Comparison of ENCODE assay signal across 26 mouse cellular contexts in genomic region chr2:167947251-167947650, GRCm38 (mm10). TPM values are rescaled to one million over a fixed set of nuclear protein-coding genes. Genes with fewer than 3 reads are reported as not detected.
A peak's percentile ranks its signal among the peaks of the same experiment; 100 is the strongest.
DNase-seq lines count a peak whose midpoint lies in the region; ATAC-seq lines count a peak whose summit lies in the region.
"Had no signal": no experiment of that assay in that cellular context is flagged by ENCODE, and none has a peak within 500 bp of the region (broad histone marks: within the 10 kb centered on the region; RNA-seq: fewer than 3 reads in every experiment).

No protein-coding gene starts in this region.

- H3K9ac ChIP-seq in embryonic facial prominence, embryonic 15.5 days: no peak overlapping the region
- H3K9ac ChIP-seq in lung, embryonic 16.5 days (ENCODE audit: low read length): no peak overlapping the region
- H3K9ac ChIP-seq in liver, embryonic 15.5 days: no peak overlapping the region
- no peak overlapping the region for H3K9ac ChIP-seq in stomach, embryonic 15.5 days
- H3K9ac ChIP-seq in midbrain, embryonic 13.5 days (replicated peaks): no peak overlapping the region
- H3K9ac ChIP-seq: embryonic facial prominence, embryonic 12.5 days; forebrain, embryonic 13.5 days had no signal

- no peaks in the 10 kb centered on the region for H3K27me3 ChIP-seq in embryonic facial prominence, embryonic 15.5 days
- no peaks in the 10 kb centered on the region for H3K27me3 ChIP-seq in embryonic facial prominence, embryonic 10.5 days (replicated peaks; ENCODE audit: low read depth, poor library complexity, severe bottlenecking)
- no peaks in the 10 kb centered on the region for H3K27me3 ChIP-seq in lung, embryonic 16.5 days (ENCODE audit: control insufficient read depth, insufficient read depth, low read depth, low read length)
- no peaks in the 10 kb centered on the region for H3K27me3 ChIP-seq in liver, embryonic 15.5 days
- no peaks in the 10 kb centered on the region for H3K27me3 ChIP-seq in stomach, embryonic 15.5 days (replicated peaks)
- no peaks in the 10 kb centered on the region for H3K27me3 ChIP-seq in midbrain, embryonic 13.5 days
- H3K27me3 ChIP-seq: embryonic facial prominence, embryonic 12.5 days; forebrain, embryonic 13.5 days; heart, embryonic 13.5 days had no signal

- H3K9me3 ChIP-seq in embryonic facial prominence, embryonic 15.5 days (replicated peaks): no peaks in the 10 kb centered on the region
- H3K9me3 ChIP-seq in embryonic facial prominence, embryonic 10.5 days: no peaks in the 10 kb centered on the region
- no peaks in the 10 kb centered on the region for H3K9me3 ChIP-seq in lung, embryonic 16.5 days (ENCODE audit: control insufficient read depth, low read length)
- H3K9me3 ChIP-seq in liver, embryonic 15.5 days (replicated peaks): no peaks in the 10 kb centered on the region
- no peaks in the 10 kb centered on the region for H3K9me3 ChIP-seq in stomach, embryonic 15.5 days
- H3K9me3 ChIP-seq in midbrain, embryonic 13.5 days: no peaks in the 10 kb centered on the region
- H3K9me3 ChIP-seq: embryonic facial prominence, embryonic 12.5 days; forebrain, embryonic 13.5 days; heart, embryonic 13.5 days; limb, embryonic 10.5 days had no signal

- H3K27ac ChIP-seq in embryonic facial prominence, embryonic 15.5 days (replicated peaks): 0 out of 2 replicates have a peak overlapping the region, but pooled peaks have one; percentile 39
- H3K27ac ChIP-seq in embryonic facial prominence, embryonic 10.5 days (replicated peaks): no peak overlapping the region
- peak overlapping the region; percentile 71 for H3K27ac ChIP-seq in lung, embryonic 16.5 days (ENCODE audit: low read length)
- H3K27ac ChIP-seq in liver, embryonic 15.5 days (replicated peaks): 0 out of 2 replicates have a peak overlapping the region, but pooled peaks have one; percentile 2
- peak overlapping the region; percentile 72; the same call in 1 of the 2 replicates for H3K27ac ChIP-seq in stomach, embryonic 15.5 days
- no peak overlapping the region for H3K27ac ChIP-seq in midbrain, embryonic 13.5 days
- H3K27ac ChIP-seq: embryonic facial prominence, embryonic 12.5 days; forebrain, embryonic 13.5 days; heart, adult 2 months; heart, embryonic 13.5 days; hindbrain, postnatal 0 days; limb, embryonic 10.5 days had no signal

- ATAC-seq in embryonic facial prominence, embryonic 15.5 days (ENCODE audit: insufficient number of reproducible peaks, low FRiP score, low TSS enrichment, low read depth): no peak
- ATAC-seq in lung, embryonic 16.5 days (ENCODE audit: low read depth): no peak
- ATAC-seq in liver, embryonic 15.5 days (ENCODE audit: insufficient read depth): peak; percentile 32; the same call in 1 of the 2 replicates
- peak; percentile 38; the same call in 1 of the 2 replicates for ATAC-seq in stomach, embryonic 15.5 days (ENCODE audit: insufficient read depth, low FRiP score, low read depth)
- ATAC-seq in midbrain, embryonic 13.5 days: no peak
- ATAC-seq: forebrain, embryonic 13.5 days; hindbrain, postnatal 0 days had no signal

- H3K36me3 ChIP-seq in embryonic facial prominence, embryonic 15.5 days: no peaks in the 10 kb centered on the region
- H3K36me3 ChIP-seq in embryonic facial prominence, embryonic 10.5 days (replicated peaks): peaks cover under 1% of the 10 kb centered on the region; the same call in 1 of the 2 replicates
- H3K36me3 ChIP-seq in lung, embryonic 16.5 days (ENCODE audit: control insufficient read depth, insufficient read depth, low read length): no peaks in the 10 kb centered on the region
- no peaks in the 10 kb centered on the region for H3K36me3 ChIP-seq in liver, embryonic 15.5 days (replicated peaks)
- no peaks in the 10 kb centered on the region for H3K36me3 ChIP-seq in stomach, embryonic 15.5 days
- H3K36me3 ChIP-seq in midbrain, embryonic 13.5 days: no peaks in the 10 kb centered on the region
- H3K36me3 ChIP-seq: embryonic facial prominence, embryonic 12.5 days; heart, embryonic 13.5 days had no signal

- H3K4me3 ChIP-seq in embryonic facial prominence, embryonic 15.5 days (replicated peaks): no peak overlapping the region
- no peak overlapping the region for H3K4me3 ChIP-seq in embryonic facial prominence, embryonic 10.5 days
- no peak overlapping the region for H3K4me3 ChIP-seq in lung, embryonic 16.5 days (ENCODE audit: low read length)
- no peak overlapping the region for H3K4me3 ChIP-seq in liver, embryonic 15.5 days (replicated peaks)
- H3K4me3 ChIP-seq in stomach, embryonic 15.5 days (replicated peaks): no peak overlapping the region
- no peak overlapping the region for H3K4me3 ChIP-seq in midbrain, embryonic 13.5 days (replicated peaks)
- H3K4me3 ChIP-seq: embryonic facial prominence, embryonic 12.5 days; forebrain, embryonic 13.5 days; heart, adult 2 months; heart, embryonic 13.5 days; limb, embryonic 10.5 days had no signal

- no peak for DNase-seq in embryonic facial prominence, embryonic 10.5 days (ENCODE audit: low spot score)
- no peak for DNase-seq in lung, adult 18-20 months
- DNase-seq in T-cell, adult 2 months (ENCODE audit: low spot score): no peak
- DNase-seq: cerebellum, adult 11-12 months; cerebellum, postnatal 14 days; gastrocnemius, postnatal 36 days; heart, adult 2 months; heart, postnatal 14 days; kidney, adult 8-10 months; kidney, postnatal 10 days; retina, postnatal 1 day; right cerebral cortex, postnatal 25 days; spleen, adult 18-20 months; thymus, adult 18-20 months; thymus, postnatal 36 days had no signal

- no peak overlapping the region for H3K4me2 ChIP-seq in embryonic facial prominence, embryonic 15.5 days (replicated peaks)
- no peak overlapping the region for H3K4me2 ChIP-seq in lung, embryonic 16.5 days (ENCODE audit: low read depth, low read length)
- H3K4me2 ChIP-seq in liver, embryonic 15.5 days: peak overlapping the region; percentile 9; the same call in 1 of the 2 replicates
- H3K4me2 ChIP-seq in stomach, embryonic 15.5 days: no peak overlapping the region
- H3K4me2 ChIP-seq in midbrain, embryonic 13.5 days (replicated peaks): no peak overlapping the region
- H3K4me2 ChIP-seq: embryonic facial prominence, embryonic 12.5 days; forebrain, embryonic 13.5 days; heart, embryonic 13.5 days; midbrain, embryonic 11.5 days had no signal

- WGBS in embryonic facial prominence, embryonic 15.5 days: 72% methylated on average over 3 of the region's 3 CpGs
- WGBS in embryonic facial prominence, embryonic 10.5 days: 80% methylated on average over 3 of the region's 3 CpGs
- WGBS in lung, embryonic 16.5 days: 58% methylated on average over 3 of the region's 3 CpGs
- 31% methylated on average over 3 of the region's 3 CpGs for WGBS in liver, embryonic 15.5 days (ENCODE audit: insufficient replicate concordance)
- WGBS in stomach, embryonic 15.5 days: 68% methylated on average over 3 of the region's 3 CpGs
- 85% methylated on average over 3 of the region's 3 CpGs for WGBS in midbrain, embryonic 13.5 days

- peaks cover 71% of the 10 kb centered on the region for H3K4me1 ChIP-seq in embryonic facial prominence, embryonic 15.5 days
- peaks cover 56% of the 10 kb centered on the region for H3K4me1 ChIP-seq in embryonic facial prominence, embryonic 10.5 days
- H3K4me1 ChIP-seq in lung, embryonic 16.5 days (replicated peaks; ENCODE audit: control insufficient read depth, insufficient read depth, low read length): peaks cover 41% of the 10 kb centered on the region
- H3K4me1 ChIP-seq in liver, embryonic 15.5 days (replicated peaks): peaks cover 98% of the 10 kb centered on the region
- peaks cover 61% of the 10 kb centered on the region for H3K4me1 ChIP-seq in stomach, embryonic 15.5 days
- peaks cover 68% of the 10 kb centered on the region for H3K4me1 ChIP-seq in midbrain, embryonic 13.5 days (replicated peaks)

RNA-seq across cellular contexts. Expression of gene Ptpn1, which starts 15.4 kb away (rescaled TPM):
- 60.6 and 61.5 TPM in 2 replicates for polyA plus RNA-seq in embryonic facial prominence, embryonic 15.5 days (2015; fragmentation: Nextera tagmentation; extraction: Ambion mirVana)
- 66.2 and 71.7 TPM in 2 replicates for polyA plus RNA-seq in embryonic facial prominence, embryonic 10.5 days (2016; fragmentation: Nextera tagmentation; extraction: Ambion mirVana)
- 56.3 and 73.3 TPM in 2 replicates for polyA plus RNA-seq in lung, embryonic 16.5 days (2015; fragmentation: Nextera tagmentation; extraction: Ambion mirVana)
- 25.6 and 31.1 TPM in 2 replicates for polyA plus RNA-seq in liver, embryonic 15.5 days (2015; fragmentation: Nextera tagmentation; extraction: Ambion mirVana)
- polyA plus RNA-seq in stomach, embryonic 15.5 days (2015; fragmentation: Nextera tagmentation; extraction: Ambion mirVana): 52.8 and 54.8 TPM in 2 replicates
- polyA plus RNA-seq in midbrain, embryonic 13.5 days (2015; fragmentation: Nextera tagmentation; extraction: Ambion mirVana): 102 and 105 TPM in 2 replicates

Comparison
In these comparisons a context has a peak if more than half of its experiments do, and no peak if none do; other contexts are left out.
1. H3K27ac ChIP-seq: peak in embryonic facial prominence, embryonic 15.5 days (single experiment), lung, embryonic 16.5 days (single experiment), liver, embryonic 15.5 days (single experiment) and stomach, embryonic 15.5 days (single experiment); none in embryonic facial prominence, embryonic 10.5 days (single experiment) and midbrain, embryonic 13.5 days (single experiment).
2. ATAC-seq: peak in liver, embryonic 15.5 days (single experiment) and stomach, embryonic 15.5 days (single experiment); none in embryonic facial prominence, embryonic 15.5 days (single experiment), lung, embryonic 16.5 days (single experiment) and midbrain, embryonic 13.5 days (single experiment).